Mouse (Mus musculus) midbrain, embryonic 16.5 days (tissue): Measurements from ENCODE around the gene Adprm. TPM values are rescaled to one million over a fixed set of nuclear protein-coding genes. Genes with fewer than 3 reads are reported as not detected.
"Not testable (repeated sequence)": the region's sequence is repeated elsewhere in the genome, so short reads cannot be mapped to it uniquely, and the experiment has no call there.

ENCODE experiments used
- ATAC-seq: fragments of 200-750 bp; cut with Nextera tagmentation; 2 replicates; pipeline ENCODE4 v1.8.0; 2017; ENCODE audit warnings: moderate TSS enrichment
- H3K27ac ChIP-seq: fragments of 300-500 bp; sonication (generic); 2 replicates; pipeline ENCODE4 v1.5.1; 2014; ENCODE audit warnings: mild to moderate bottlenecking, low read length, mixed read lengths
- H3K27me3 ChIP-seq: fragments of 300-500 bp; sonication (generic); 2 replicates; pipeline ENCODE4 v1.6.1; 2014; ENCODE audit warnings: low read depth, low read length, mixed read lengths; ENCODE audit not compliant: control insufficient read depth, insufficient read depth
- H3K36me3 ChIP-seq: fragments of 300-500 bp; sonication (generic); 2 replicates; pipeline ENCODE4 v1.6.1; 2014; ENCODE audit warnings: mild to moderate bottlenecking, low read length, moderate library complexity, mixed read lengths; ENCODE audit not compliant: control insufficient read depth, insufficient read depth
- H3K4me1 ChIP-seq: fragments of 300-500 bp; sonication (generic); 2 replicates; pipeline ENCODE4 v1.6.1; 2014; ENCODE audit warnings: mild to moderate bottlenecking, low read length, mixed read lengths; ENCODE audit not compliant: control insufficient read depth, insufficient read depth
- H3K4me2 ChIP-seq: fragments of 300-500 bp; sonication (generic); 2 replicates; pipeline ENCODE4 v1.6.1; 2014; ENCODE audit warnings: mild to moderate bottlenecking, low read length, mixed read lengths
- H3K4me3 ChIP-seq: fragments of 300-500 bp; sonication (generic); 2 replicates; pipeline ENCODE4 v1.5.1; 2014; ENCODE audit warnings: low read depth, mild to moderate bottlenecking, low read length, moderate library complexity, mixed read lengths
- H3K9ac ChIP-seq: fragments of 300-500 bp; sonication (generic); 2 replicates; pipeline ENCODE4 v1.6.1; 2014; ENCODE audit warnings: low read depth, low read length, mixed read lengths
- H3K9me3 ChIP-seq: fragments of 300-500 bp; sonication (generic); replicated peaks from 2 replicates; pipeline ENCODE4 v1.6.1; 2014; ENCODE audit warnings: mild to moderate bottlenecking, low read length, mixed read lengths; ENCODE audit not compliant: control insufficient read depth, poor library complexity, severe bottlenecking
- WGBS: fragments of 180-500 bp; shearing (Covaris S2); extraction: QIAGEN DNeasy Blood & Tissue Kit; methylation state at CpG from one replicate; pipeline ENCODE4 v1.1.7; 2014; 5-methylcytosine and 5-hydroxymethylcytosine counted together
- polyA plus RNA-seq: library from polyadenylated mRNA; unstranded; fragments of >200 nt; fragmentation: Nextera tagmentation; extraction: Ambion mirVana; gene quantifications from 2 replicates; pipeline ENCODE4 v1.2.1, GENCODE M21; 2015

Gene Adprm
- polyA plus RNA-seq, 1 experiment from 2014 or later: 28.2 TPM

GRCm38 (mm10) chr11:67023191-67023590 lies 29.2 kb downstream of the Adprm start:
- not testable (repeated sequence) for H3K27ac ChIP-seq, ATAC-seq, H3K27me3 ChIP-seq, H3K4me3 ChIP-seq, H3K9me3 ChIP-seq, H3K4me1 ChIP-seq, H3K9ac ChIP-seq, H3K4me2 ChIP-seq, H3K36me3 ChIP-seq
- WGBS: 38% methylated on average over 1 of the region's 1 CpGs

DNA sequence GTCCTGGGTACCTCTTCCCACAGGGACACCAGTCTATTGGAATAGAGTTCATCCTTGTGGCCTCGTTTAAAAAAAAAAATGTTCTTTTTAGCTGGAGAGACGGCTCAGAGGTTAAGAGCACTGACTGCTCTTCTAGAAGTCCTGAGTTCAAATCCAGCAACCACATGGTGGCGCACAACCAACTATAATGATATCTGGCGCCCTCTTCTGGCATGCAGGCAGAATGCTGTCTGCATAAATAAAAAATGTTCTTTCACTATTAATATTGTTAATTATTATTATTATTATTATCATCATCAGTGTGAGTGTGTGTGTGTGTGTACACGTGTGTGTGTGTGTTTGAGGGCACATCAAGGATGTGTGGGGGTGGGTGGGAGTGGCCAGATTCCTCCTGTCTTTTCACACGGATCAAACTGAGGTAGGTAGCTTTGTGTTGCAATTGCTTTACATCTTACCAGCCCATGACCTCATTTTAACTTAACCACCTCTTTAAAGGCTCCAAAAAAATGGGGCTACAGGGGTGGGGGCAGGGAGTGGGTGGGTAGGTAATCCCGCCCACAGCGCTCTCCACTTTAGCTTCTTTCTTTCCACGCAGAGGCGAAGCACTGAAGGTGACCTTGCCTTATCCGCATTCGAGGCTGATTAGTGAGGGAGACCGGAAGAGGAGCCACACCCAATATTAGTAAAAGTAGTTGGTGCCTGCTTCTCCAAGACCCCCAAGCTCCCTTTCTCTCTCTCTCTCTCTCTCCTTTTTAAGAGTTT lies 29.9 kb downstream of the Adprm start:
- ATAC-seq: no peak
- H3K4me2 ChIP-seq: no peak overlapping the region
- WGBS: 89% methylated on average over 13 of the region's 13 CpGs

DNA sequence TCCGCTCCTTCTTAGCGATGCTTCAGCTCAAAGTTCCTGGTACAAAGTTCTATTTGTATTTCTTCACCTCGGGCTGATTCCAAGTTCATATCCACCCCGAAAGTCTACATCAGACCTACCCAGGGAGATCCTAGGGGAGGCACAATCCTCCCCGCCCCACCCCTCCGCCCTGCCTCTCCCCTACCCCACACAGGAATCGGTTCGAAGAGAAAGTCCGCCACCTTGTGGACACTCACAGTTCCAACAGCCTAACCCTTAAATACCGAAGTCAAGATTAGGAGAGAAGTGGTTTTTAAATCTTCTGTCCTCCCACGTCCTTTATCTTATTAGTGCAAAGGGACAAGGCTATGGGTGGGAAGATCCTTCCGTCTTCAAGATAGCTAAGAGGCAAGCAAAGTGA lies 31.4 kb downstream of the Adprm start:
- Histone ChIP-seq H3K36me3 (no peaks in the 10 kb centered on the region), H3K9ac (no peak overlapping the region), H3K4me2 (peak overlapping the region; percentile 51), H3K27ac (no peak overlapping the region), H3K4me3 (no peak overlapping the region), H3K27me3 (no peaks in the 10 kb centered on the region; the same call in 1 of the 2 replicates), H3K9me3 (no peaks in the 10 kb centered on the region), H3K4me1 (peaks cover 11% of the 10 kb centered on the region)
- ATAC-seq: no peak
- 5% methylated on average over 12 of the region's 12 CpGs for WGBS

More for the DNA sequence above, 29.9 kb downstream of the Adprm start:
- no peaks in the 10 kb centered on the region; the same call in 1 of the 2 replicates for H3K27me3 ChIP-seq
- H3K4me1 ChIP-seq: peaks cover 11% of the 10 kb centered on the region
- H3K27ac ChIP-seq: no peak overlapping the region
- H3K9ac ChIP-seq: no peak overlapping the region
- H3K36me3 ChIP-seq: no peaks in the 10 kb centered on the region
- no peak overlapping the region for H3K4me3 ChIP-seq
- H3K9me3 ChIP-seq: no peaks in the 10 kb centered on the region

- no peaks in the 10 kb centered on the region for H3K9me3 ChIP-seq
- H3K27ac ChIP-seq: no peak overlapping the region
- no peak for ATAC-seq
- H3K36me3 ChIP-seq: no peaks in the 10 kb centered on the region
- no peak overlapping the region for H3K9ac ChIP-seq
- no peak overlapping the region for H3K4me3 ChIP-seq
- no peaks in the 10 kb centered on the region; the same call in 1 of the 2 replicates for H3K27me3 ChIP-seq
- peaks cover 11% of the 10 kb centered on the region for H3K4me1 ChIP-seq
- H3K4me2 ChIP-seq: no peak overlapping the region
- WGBS: 47% methylated on average over 7 of the region's 7 CpGs
These were observed 32.5 kb downstream of the Adprm start for GRCm38 (mm10) chr11:67019711-67020475.

- Histone ChIP-seq H3K4me2 (no peak overlapping the region), H3K9me3 (no peaks in the 10 kb centered on the region), H3K27me3 (no peaks in the 10 kb centered on the region; the same call in 1 of the 2 replicates), H3K27ac (no peak overlapping the region), H3K9ac (no peak overlapping the region), H3K4me3 (no peak overlapping the region), H3K36me3 (no peaks in the 10 kb centered on the region), H3K4me1 (peaks cover 2% of the 10 kb centered on the region; the same call in 1 of the 2 replicates)
- ATAC-seq: no peak
- WGBS: 6% methylated on average over 12 of the region's 12 CpGs
These were observed 34.4 kb downstream of the Adprm start for GRCm38 (mm10) chr11:67017801-67018591.

DNA sequence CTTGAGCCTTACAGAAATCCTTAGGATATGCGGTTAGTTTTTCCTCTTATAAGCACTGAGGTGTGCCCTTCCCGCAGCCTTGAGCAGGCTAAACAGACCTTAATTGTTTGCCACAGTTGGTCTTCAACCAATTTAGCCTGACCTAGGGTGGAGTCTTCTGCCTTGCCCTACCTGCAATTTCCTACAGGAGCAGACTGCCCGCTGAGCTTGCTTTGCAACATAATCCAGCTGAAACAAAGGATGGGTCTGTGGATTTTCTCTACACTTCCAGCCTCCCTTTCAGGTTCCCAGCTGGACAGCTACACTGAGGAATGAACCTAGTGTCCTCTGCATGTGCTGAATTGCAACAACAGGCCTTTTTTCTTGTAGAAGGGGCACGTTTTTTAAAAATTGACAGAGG lies 40.8 kb downstream of the Adprm start:
- Histone ChIP-seq H3K9me3 (no peaks in the 10 kb centered on the region), H3K9ac (no peak overlapping the region), H3K36me3 (no peaks in the 10 kb centered on the region), H3K4me3 (no peak overlapping the region), H3K27ac (no peak overlapping the region), H3K4me1 (peaks cover 14% of the 10 kb centered on the region), H3K27me3 (no peaks in the 10 kb centered on the region), H3K4me2 (no peak overlapping the region)
- no peak for ATAC-seq
- whole genome bisulfite sequencing: 22% methylated on average over 4 of the region's 4 CpGs

- H3K4me2 ChIP-seq: peak overlapping the region; percentile 36
- H3K4me1 ChIP-seq: peaks cover 14% of the 10 kb centered on the region
- WGBS: 6% methylated on average over 8 of the region's 8 CpGs
- no peaks in the 10 kb centered on the region for H3K27me3 ChIP-seq
- no peak overlapping the region for H3K4me3 ChIP-seq
- H3K9ac ChIP-seq: no peak overlapping the region
- peak; percentile 77; the same call in 1 of the 2 replicates for ATAC-seq
- peak overlapping the region; percentile 56 for H3K27ac ChIP-seq
- H3K36me3 ChIP-seq: no peaks in the 10 kb centered on the region
- H3K9me3 ChIP-seq: no peaks in the 10 kb centered on the region
These were observed 42.0 kb downstream of the Adprm start for GRCm38 (mm10) chr11:67010430-67010829.

DNA sequence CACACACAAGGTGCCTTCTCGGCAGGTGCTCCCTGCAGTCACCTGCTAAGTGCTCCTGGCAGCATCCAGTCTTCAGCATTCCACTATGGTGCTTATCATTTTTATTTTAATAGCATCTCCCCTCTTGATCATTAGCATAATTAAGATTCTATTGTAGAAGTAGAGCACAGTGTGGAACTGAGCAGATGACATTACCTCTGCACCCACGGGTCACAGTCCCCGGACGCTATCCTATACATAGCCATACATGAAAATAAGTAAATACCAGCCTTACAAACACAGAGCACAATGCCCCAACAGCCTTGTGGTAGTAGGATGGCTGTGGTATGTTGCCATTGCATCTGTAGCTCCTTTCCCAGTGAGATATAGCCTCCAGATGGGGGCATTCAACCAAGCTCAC lies 43.9 kb downstream of the Adprm start:
- 85% methylated on average over 4 of the region's 4 CpGs for WGBS
- H3K9me3 ChIP-seq: no peaks in the 10 kb centered on the region
- H3K36me3 ChIP-seq: no peaks in the 10 kb centered on the region
- ATAC-seq: no peak
- H3K4me2 ChIP-seq: no peak overlapping the region
- H3K4me3 ChIP-seq: no peak overlapping the region
- H3K4me1 ChIP-seq: peaks cover 14% of the 10 kb centered on the region
- no peaks in the 10 kb centered on the region for H3K27me3 ChIP-seq
- no peak overlapping the region for H3K27ac ChIP-seq
- H3K9ac ChIP-seq: no peak overlapping the region
